Mouse (Mus musculus): ENCODE results near the gene Defb19.

- TF ChIP-seq CTCF (IDR thresholded peaks at IDR 0.05) (no peak), POLR2A (IDR thresholded peaks at IDR 0.05; ENCODE audit: insufficient read depth, low read depth, low read length) (0 out of 2 replicates have a peak, but pooled peaks have one; percentile 54)
Observed at GRCm38 (mm10) chr2:152626774-152627591, 46.9 kb upstream of the Defb19 start, which contains the start of gene Rem1.

Measured in heart, adult 2 months (tissue).